Mouse (Mus musculus) heart, postnatal 14 days (tissue): ENCODE data around the gene Ptpn14. TPM values are rescaled to one million over a fixed set of nuclear protein-coding genes. Genes with fewer than 3 reads are reported as not detected.

Experiments used
- DNase-seq, 2 experiments: peaks; one replicate each; pipeline ENCODE4 v3.0.0; 2021 to 2022
- intact Hi-C: fragments of 180-260 bp; cut with DNase I; formaldehyde crosslinking; loops from one replicate; pipeline ENCODE4 v1.15.1; 2025
- total RNA-seq, 2 experiments: library from RNA; stranded (reverse); gene quantifications; 2 replicates each; pipeline ENCODE4 v1.2.3; 2021

Ptpn14 gene
- total RNA-seq, 2 experiments from 2014 or later, result 32.1 to 33.1 TPM

- intact Hi-C loops, result no loop called here
- peak; percentile 70 to 73 for DNase-seq
These were observed 196.0 kb downstream of the Ptpn14 start for GRCm38 (mm10) chr1:189923871-189924568.

GRCm38 (mm10) chr1:189926279-189926678 lies 198.2 kb downstream of the Ptpn14 start:
- DNase-seq, result no peak
- intact Hi-C loops, result loop anchor here (5.0 kb wide), 2 partner anchors 229 to 249 kb away; no protein-coding TSS in a partner anchor

Other genes starting within 250 kb of the Ptpn14 start
- 10 to 100 TPM in 1 of 2 experiments, 1 to 10 TPM in 1; 7.6 to 11.0 TPM for gene Cenpf, start 40.2 kb upstream of the Ptpn14 start, total RNA-seq
- gene Smyd2, start 194.1 kb downstream of the Ptpn14 start, total RNA-seq, result 100 to 1,000 TPM; 122 to 138 TPM